Mouse (Mus musculus): ENCODE results near the gene Sema5b. TPM values are rescaled to one million over a fixed set of nuclear protein-coding genes. Genes with fewer than 3 reads are reported as not detected.

Gene Sema5b
- polyA plus RNA-seq, 1 experiment from 2014 or later = 2.6 TPM

- no peaks in the 10 kb centered on the region for H3K36me3 ChIP-seq (ENCODE audit: control insufficient read depth, insufficient read depth, low read length)
- 74% methylated on average over 21 of the region's 21 CpGs for WGBS (ENCODE audit: insufficient replicate concordance)
- 0 out of 2 replicates have a peak, but pooled peaks cover 2% of the 10 kb centered on the region for H3K27me3 ChIP-seq (ENCODE audit: control insufficient read depth, insufficient read depth, low read length)
- no peak overlapping the region for H3K27ac ChIP-seq (ENCODE audit: low read depth, low read length)
- H3K4me1 ChIP-seq (ENCODE audit: control insufficient read depth, insufficient read depth, low read length) = peaks cover 5% of the 10 kb centered on the region; the same call in 1 of the 2 replicates
- H3K4me2 ChIP-seq = no peak overlapping the region
- H3K9ac ChIP-seq (ENCODE audit: low read depth, low read length) = no peak overlapping the region
- H3K9me3 ChIP-seq (replicated peaks; ENCODE audit: control insufficient read depth, low read length) = no peaks in the 10 kb centered on the region
- no peak for ATAC-seq (replicated peaks; ENCODE audit: insufficient number of reproducible peaks, low FRiP score, low TSS enrichment)
- H3K4me3 ChIP-seq (ENCODE audit: low read depth, low read length) = no peak overlapping the region
These were observed 24.9 kb upstream of the Sema5b start for GRCm38 (mm10) chr16:35515977-35516612.

- WGBS (ENCODE audit: insufficient replicate concordance) = 54% methylated on average over 23 of the region's 23 CpGs
- Histone ChIP-seq H3K27me3 (ENCODE audit: control insufficient read depth, insufficient read depth, low read length) (0 out of 2 replicates have a peak, but pooled peaks cover 2% of the 10 kb centered on the region), H3K9me3 (replicated peaks; ENCODE audit: control insufficient read depth, low read length) (no peaks in the 10 kb centered on the region), H3K36me3 (ENCODE audit: control insufficient read depth, insufficient read depth, low read length) (no peaks in the 10 kb centered on the region), H3K4me2 (peak overlapping the region; percentile 31; the same call in 1 of the 2 replicates), H3K9ac (ENCODE audit: low read depth, low read length) (no peak overlapping the region), H3K4me3 (ENCODE audit: low read depth, low read length) (no peak overlapping the region), H3K27ac (ENCODE audit: low read depth, low read length) (no peak overlapping the region), H3K4me1 (ENCODE audit: control insufficient read depth, insufficient read depth, low read length) (peaks cover 5% of the 10 kb centered on the region; the same call in 1 of the 2 replicates)
- ATAC-seq (replicated peaks; ENCODE audit: insufficient number of reproducible peaks, low FRiP score, low TSS enrichment) = no peak
These were observed 22.7 kb upstream of the Sema5b start for GRCm38 (mm10) chr16:35517976-35518951.

- no peak overlapping the region for H3K27ac ChIP-seq (ENCODE audit: low read depth, low read length)
- H3K36me3 ChIP-seq (ENCODE audit: control insufficient read depth, insufficient read depth, low read length) = no peaks in the 10 kb centered on the region
- peaks cover 5% of the 10 kb centered on the region; the same call in 1 of the 2 replicates for H3K4me1 ChIP-seq (ENCODE audit: control insufficient read depth, insufficient read depth, low read length)
- no peaks in the 10 kb centered on the region for H3K9me3 ChIP-seq (replicated peaks; ENCODE audit: control insufficient read depth, low read length)
- ATAC-seq (replicated peaks; ENCODE audit: insufficient number of reproducible peaks, low FRiP score, low TSS enrichment) = no peak
- no peak overlapping the region for H3K9ac ChIP-seq (ENCODE audit: low read depth, low read length)
- no peak overlapping the region for H3K4me2 ChIP-seq
- WGBS (ENCODE audit: insufficient replicate concordance) = 69% methylated on average over 7 of the region's 7 CpGs
- H3K27me3 ChIP-seq (ENCODE audit: control insufficient read depth, insufficient read depth, low read length) = 0 out of 2 replicates have a peak, but pooled peaks cover 2% of the 10 kb centered on the region
- no peak overlapping the region for H3K4me3 ChIP-seq (ENCODE audit: low read depth, low read length)
These were observed 21.7 kb upstream of the Sema5b start for GRCm38 (mm10) chr16:35519245-35519644.

- Histone ChIP-seq H3K4me1 (ENCODE audit: control insufficient read depth, insufficient read depth, low read length) (no peaks in the 10 kb centered on the region), H3K27ac (ENCODE audit: low read depth, low read length) (no peak overlapping the region), H3K4me2 (no peak overlapping the region), H3K9ac (ENCODE audit: low read depth, low read length) (no peak overlapping the region), H3K36me3 (ENCODE audit: control insufficient read depth, insufficient read depth, low read length) (no peaks in the 10 kb centered on the region), H3K27me3 (ENCODE audit: control insufficient read depth, insufficient read depth, low read length) (no peaks in the 10 kb centered on the region; the same call in 1 of the 2 replicates), H3K4me3 (ENCODE audit: low read depth, low read length) (no peak overlapping the region), H3K9me3 (replicated peaks; ENCODE audit: control insufficient read depth, low read length) (no peaks in the 10 kb centered on the region)
- ATAC-seq (replicated peaks; ENCODE audit: insufficient number of reproducible peaks, low FRiP score, low TSS enrichment) = no peak
- WGBS (ENCODE audit: insufficient replicate concordance) = 76% methylated on average over 4 of the region's 4 CpGs
These were observed 16.7 kb upstream of the Sema5b start for GRCm38 (mm10) chr16:35524200-35524599.

GRCm38 (mm10) chr16:35534630-35535029, 6.3 kb upstream of the Sema5b start:
- H3K36me3 ChIP-seq (ENCODE audit: control insufficient read depth, insufficient read depth, low read length) = no peaks in the 10 kb centered on the region
- no peaks in the 10 kb centered on the region for H3K4me1 ChIP-seq (ENCODE audit: control insufficient read depth, insufficient read depth, low read length)
- H3K27ac ChIP-seq (ENCODE audit: low read depth, low read length) = no peak overlapping the region
- H3K4me3 ChIP-seq (ENCODE audit: low read depth, low read length) = no peak overlapping the region
- peaks cover 30% of the 10 kb centered on the region for H3K27me3 ChIP-seq (ENCODE audit: control insufficient read depth, insufficient read depth, low read length)
- H3K9ac ChIP-seq (ENCODE audit: low read depth, low read length) = no peak overlapping the region
- H3K4me2 ChIP-seq = no peak overlapping the region
- WGBS (ENCODE audit: insufficient replicate concordance) = 68% methylated on average over 3 of the region's 3 CpGs
- no peak for ATAC-seq (replicated peaks; ENCODE audit: insufficient number of reproducible peaks, low FRiP score, low TSS enrichment)
- no peaks in the 10 kb centered on the region for H3K9me3 ChIP-seq (replicated peaks; ENCODE audit: control insufficient read depth, low read length)

- Histone ChIP-seq H3K4me3 (ENCODE audit: low read depth, low read length) (no peak overlapping the region), H3K36me3 (ENCODE audit: control insufficient read depth, insufficient read depth, low read length) (no peaks in the 10 kb centered on the region), H3K27me3 (ENCODE audit: control insufficient read depth, insufficient read depth, low read length) (peaks cover 56% of the 10 kb centered on the region), H3K9me3 (replicated peaks; ENCODE audit: control insufficient read depth, low read length) (no peaks in the 10 kb centered on the region), H3K27ac (ENCODE audit: low read depth, low read length) (no peak overlapping the region), H3K4me1 (ENCODE audit: control insufficient read depth, insufficient read depth, low read length) (peaks cover 13% of the 10 kb centered on the region), H3K4me2 (no peak overlapping the region), H3K9ac (ENCODE audit: low read depth, low read length) (no peak overlapping the region)
- 74% methylated on average over 8 of the region's 8 CpGs for WGBS (ENCODE audit: insufficient replicate concordance)
- ATAC-seq (replicated peaks; ENCODE audit: insufficient number of reproducible peaks, low FRiP score, low TSS enrichment) = no peak
These were observed 3.3 kb upstream of the Sema5b start for GRCm38 (mm10) chr16:35537651-35538050.

GRCm38 (mm10) chr16:35539041-35539440, 1.9 kb upstream of the Sema5b start:
- WGBS (ENCODE audit: insufficient replicate concordance) = 39% methylated on average over 10 of the region's 10 CpGs

GRCm38 (mm10) chr16:35540333-35541116, 420 bp upstream of the Sema5b start:
- Histone ChIP-seq H3K27ac (ENCODE audit: low read depth, low read length) (no peak overlapping the region), H3K4me2 (peak overlapping the region; percentile 99), H3K9ac (ENCODE audit: low read depth, low read length) (peak overlapping the region; percentile 58; the same call in 1 of the 2 replicates), H3K27me3 (ENCODE audit: control insufficient read depth, insufficient read depth, low read length) (peaks cover 72% of the 10 kb centered on the region), H3K36me3 (ENCODE audit: control insufficient read depth, insufficient read depth, low read length) (no peaks in the 10 kb centered on the region), H3K4me1 (ENCODE audit: control insufficient read depth, insufficient read depth, low read length) (peaks cover 13% of the 10 kb centered on the region), H3K4me3 (ENCODE audit: low read depth, low read length) (peak overlapping the region; percentile 62), H3K9me3 (replicated peaks; ENCODE audit: control insufficient read depth, low read length) (no peaks in the 10 kb centered on the region)
- ATAC-seq (replicated peaks; ENCODE audit: insufficient number of reproducible peaks, low FRiP score, low TSS enrichment) = 0 out of 2 replicates have a peak, but pooled peaks have one; percentile 35
- under 1% methylated on average over 23 of the region's 23 CpGs for WGBS (ENCODE audit: insufficient replicate concordance)

More at GRCm38 (mm10) chr16:35539041-35539440, 1.9 kb upstream of the Sema5b start:
- peaks cover 13% of the 10 kb centered on the region for H3K4me1 ChIP-seq (ENCODE audit: control insufficient read depth, insufficient read depth, low read length)
- no peak overlapping the region for H3K9ac ChIP-seq (ENCODE audit: low read depth, low read length)
- no peak overlapping the region for H3K4me3 ChIP-seq (ENCODE audit: low read depth, low read length)
- H3K36me3 ChIP-seq (ENCODE audit: control insufficient read depth, insufficient read depth, low read length) = no peaks in the 10 kb centered on the region
- H3K4me2 ChIP-seq = no peak overlapping the region
- H3K27me3 ChIP-seq (ENCODE audit: control insufficient read depth, insufficient read depth, low read length) = peaks cover 70% of the 10 kb centered on the region
- no peak for ATAC-seq (replicated peaks; ENCODE audit: insufficient number of reproducible peaks, low FRiP score, low TSS enrichment)
- H3K27ac ChIP-seq (ENCODE audit: low read depth, low read length) = no peak overlapping the region
- no peaks in the 10 kb centered on the region for H3K9me3 ChIP-seq (replicated peaks; ENCODE audit: control insufficient read depth, low read length)

All from heart, embryonic 11.5 days (tissue).